ENCODE assay signal across 8 mouse cellular contexts in genomic region chr1:193449394-193450103, GRCm38 (mm10).
A peak's percentile ranks its signal among the peaks of the same experiment; 100 is the strongest.
DNase-seq lines count a peak whose midpoint lies in the region; ATAC-seq and TF ChIP-seq lines count a peak whose summit lies in the region.

No protein-coding gene starts in this region.

- no peak for TF ChIP-seq POLR2A in testis, adult 2 months (IDR thresholded peaks at IDR 0.05; ENCODE audit: control insufficient read depth, low read depth, low read length)

- intact Hi-C loops in left cerebral cortex, postnatal 25 days (cut with DNase I), result loop anchor here (2.0 to 10.0 kb wide), 5 partner anchors 123 to 1235 kb away; no protein-coding TSS in a partner anchor

- ATAC-seq in liver, embryonic 11.5 days (replicated peaks; ENCODE audit: low FRiP score), result peak; percentile 39
- ATAC-seq in midbrain, embryonic 13.5 days, result peak; percentile 63

- no peak overlapping the region for H3K4me2 ChIP-seq in liver, embryonic 11.5 days
- H3K4me2 ChIP-seq in midbrain, embryonic 13.5 days (replicated peaks), result no peak overlapping the region

- no peaks in the 10 kb centered on the region for H3K36me3 ChIP-seq in liver, embryonic 11.5 days (ENCODE audit: control insufficient read depth, insufficient read depth, low read length)
- no peaks in the 10 kb centered on the region for H3K36me3 ChIP-seq in midbrain, embryonic 13.5 days
- H3K36me3 ChIP-seq in testis, adult 2 months (ENCODE audit: control insufficient read depth, insufficient read depth, low read length), result no peaks in the 10 kb centered on the region

- DNase-seq in liver, embryonic 11.5 days (ENCODE audit: low spot score), result peak; percentile 39
- no peak for DNase-seq in liver
- DNase-seq in cerebellum, adult 9-10 months, result peak; percentile 75
- peak; percentile 58 to 61 for DNase-seq in frontal cortex, postnatal 36 days (ENCODE audit: low spot score in 2 of 2)
- DNase-seq in hindlimb bud, embryonic 11.5 days (ENCODE audit: extremely low spot score, low read depth, low spot score), result peak; percentile 83
- peak; percentile 45 to 65 for DNase-seq in left cerebral cortex, postnatal 25 days (ENCODE audit: low spot score in 2 of 2)

- WGBS in liver, embryonic 11.5 days, result 17% methylated on average over 7 of the region's 7 CpGs
- 16% methylated on average over 7 of the region's 7 CpGs for WGBS in midbrain, embryonic 13.5 days

- H3K9ac ChIP-seq in liver, embryonic 11.5 days (ENCODE audit: low read depth, low read length), result no peak overlapping the region
- no peak overlapping the region for H3K9ac ChIP-seq in midbrain, embryonic 13.5 days (replicated peaks)

- no peak overlapping the region for H3K27ac ChIP-seq in liver, embryonic 11.5 days (ENCODE audit: low read depth, low read length)
- H3K27ac ChIP-seq in midbrain, embryonic 13.5 days, result peak overlapping the region; percentile 77
- H3K27ac ChIP-seq in testis, adult 2 months (ENCODE audit: control insufficient read depth, insufficient read depth, low read depth, low read length), result no peak overlapping the region

- H3K4me1 ChIP-seq in liver, embryonic 11.5 days (replicated peaks; ENCODE audit: control insufficient read depth, insufficient read depth, low read length), result no peaks in the 10 kb centered on the region; the same call in 1 of the 2 replicates
- peaks cover 18% of the 10 kb centered on the region for H3K4me1 ChIP-seq in midbrain, embryonic 13.5 days (replicated peaks)
- H3K4me1 ChIP-seq in testis, adult 2 months (ENCODE audit: control insufficient read depth, insufficient read depth, low read length), result no peaks in the 10 kb centered on the region; the same call in 1 of the 2 replicates

- TF ChIP-seq CTCF in testis, adult 2 months (IDR thresholded peaks at IDR 0.05; ENCODE audit: control insufficient read depth, insufficient read depth, insufficient replicate concordance, low read depth, low read length), result peak; percentile 3; the same call in 1 of the 2 replicates

- no peaks in the 10 kb centered on the region for H3K27me3 ChIP-seq in liver, embryonic 11.5 days (replicated peaks; ENCODE audit: control insufficient read depth, insufficient read depth, low read length)
- H3K27me3 ChIP-seq in midbrain, embryonic 13.5 days, result no peaks in the 10 kb centered on the region
- no peaks in the 10 kb centered on the region for H3K27me3 ChIP-seq in testis, adult 2 months (ENCODE audit: control insufficient read depth, insufficient read depth, low read length)

- no peak overlapping the region for H3K4me3 ChIP-seq in liver, embryonic 11.5 days (ENCODE audit: low read depth, low read length)
- H3K4me3 ChIP-seq in midbrain, embryonic 13.5 days (replicated peaks), result no peak overlapping the region
- H3K4me3 ChIP-seq in testis, adult 2 months (ENCODE audit: control insufficient read depth, low read depth, low read length), result no peak overlapping the region

- no peaks in the 10 kb centered on the region for H3K9me3 ChIP-seq in liver, embryonic 11.5 days (ENCODE audit: control insufficient read depth, low read length)
- no peaks in the 10 kb centered on the region for H3K9me3 ChIP-seq in midbrain, embryonic 13.5 days
